Mouse (Mus musculus): Measurements from ENCODE around the gene Lrrc8d.
"Not testable (repeated sequence)": the region's sequence is repeated elsewhere in the genome, so short reads cannot be mapped to it uniquely, and the experiment has no call there.

Gene Lrrc8d

GRCm38 (mm10) chr5:105861616-105862015, 161.8 kb downstream of the Lrrc8d start:
- no peak for DNase-seq

DNA sequence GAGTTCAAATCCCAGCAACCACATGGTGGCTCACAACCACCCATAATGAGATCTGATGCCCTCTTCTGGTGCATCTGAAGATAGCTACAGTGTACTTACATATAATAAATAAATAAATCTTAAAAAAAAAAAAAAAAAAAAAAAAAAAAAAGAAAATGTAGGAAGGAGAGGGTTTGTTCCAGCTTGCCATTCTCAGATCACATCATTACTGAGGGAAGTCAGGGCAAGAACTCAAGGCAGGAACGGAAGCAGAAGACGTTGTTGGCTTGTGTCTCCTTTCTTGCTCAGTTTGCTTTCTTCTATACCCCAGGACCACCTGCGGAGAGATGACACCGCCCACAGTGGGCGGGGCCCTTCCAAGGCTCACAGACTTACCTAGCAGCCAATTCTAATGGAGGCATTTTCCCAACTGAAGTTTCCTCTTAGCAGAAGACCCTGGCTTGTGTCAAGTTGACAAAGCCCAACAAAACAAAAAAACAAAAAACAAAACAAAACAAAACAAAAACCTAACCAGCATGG, 165.4 kb downstream of the Lrrc8d start:
- not testable (repeated sequence) for DNase-seq

- DNase-seq: no peak
Measured at GRCm38 (mm10) chr5:105867427-105867826, 167.7 kb downstream of the Lrrc8d start.

DNA sequence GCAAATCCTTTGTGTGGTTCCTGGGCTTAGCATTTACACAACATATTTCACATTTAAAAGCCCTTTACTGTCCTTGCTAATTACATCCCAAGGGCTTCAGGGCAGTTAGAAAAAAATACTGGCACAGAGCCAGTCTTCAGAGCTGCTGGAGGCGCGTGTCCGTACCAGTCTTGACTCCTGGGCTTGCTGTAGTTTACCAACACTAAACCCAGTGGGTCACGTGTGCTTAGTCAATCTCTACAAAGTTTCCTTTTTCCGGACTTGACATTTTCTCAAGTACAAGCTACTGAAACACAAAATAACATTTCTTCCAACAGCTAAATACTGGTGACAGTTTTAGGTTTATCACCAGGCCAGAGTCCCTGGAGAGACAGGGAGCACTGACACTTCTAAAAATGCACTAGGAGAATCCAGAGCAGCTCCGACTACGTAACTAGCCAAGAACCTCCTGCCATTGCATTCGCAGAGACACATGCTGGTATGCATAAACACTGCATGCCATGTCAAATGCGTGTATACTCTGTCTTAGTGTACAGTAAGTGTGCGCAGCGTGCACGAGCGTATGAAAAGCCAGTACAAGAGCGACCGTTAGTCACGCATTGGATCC, 168.2 kb downstream of the Lrrc8d start:
- no peak for DNase-seq

DNA sequence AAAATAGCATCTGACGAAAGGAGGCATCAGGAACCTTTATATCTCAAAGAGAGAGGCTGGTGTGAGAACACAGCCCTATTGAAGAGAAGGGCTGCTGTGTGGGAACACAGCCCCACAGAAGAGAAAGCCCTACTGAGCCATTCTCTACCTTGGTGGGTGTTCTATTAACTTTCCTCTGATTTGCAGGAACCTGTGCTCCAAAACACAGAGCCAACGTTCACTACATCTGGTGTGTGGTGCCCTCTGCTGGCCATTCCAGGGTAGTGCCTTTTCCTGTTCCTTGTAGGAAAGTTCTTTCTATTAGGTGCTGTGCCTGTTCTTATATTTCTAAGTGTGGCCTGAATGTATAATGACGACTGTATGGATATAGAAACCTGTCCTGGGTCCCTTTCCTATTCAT, 168.8 kb downstream of the Lrrc8d start:
- DNase-seq: peak; percentile 90 to 93

DNA sequence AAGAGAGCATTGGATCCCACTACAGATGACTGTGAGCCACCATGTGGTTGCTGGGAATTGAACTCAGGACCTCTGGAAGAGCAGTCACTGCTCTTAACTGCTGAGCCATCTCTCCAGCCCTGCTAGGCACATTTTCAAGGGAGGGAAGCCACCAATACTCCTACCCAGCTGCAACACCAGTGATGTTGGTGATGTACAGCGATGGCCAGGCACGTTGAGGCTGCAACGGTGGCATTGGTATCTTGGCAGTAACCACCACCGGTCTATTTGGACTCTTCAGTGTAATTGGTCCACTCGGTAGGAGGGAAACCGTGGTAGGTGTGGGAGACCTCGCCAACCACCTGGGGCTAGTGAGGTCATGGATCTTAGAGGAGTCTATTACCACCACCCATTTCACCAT, 170.0 kb downstream of the Lrrc8d start:
- DNase-seq: no peak

- DNase-seq: no peak
Measured at GRCm38 (mm10) chr5:105871140-105871539, 171.4 kb downstream of the Lrrc8d start.

DNA sequence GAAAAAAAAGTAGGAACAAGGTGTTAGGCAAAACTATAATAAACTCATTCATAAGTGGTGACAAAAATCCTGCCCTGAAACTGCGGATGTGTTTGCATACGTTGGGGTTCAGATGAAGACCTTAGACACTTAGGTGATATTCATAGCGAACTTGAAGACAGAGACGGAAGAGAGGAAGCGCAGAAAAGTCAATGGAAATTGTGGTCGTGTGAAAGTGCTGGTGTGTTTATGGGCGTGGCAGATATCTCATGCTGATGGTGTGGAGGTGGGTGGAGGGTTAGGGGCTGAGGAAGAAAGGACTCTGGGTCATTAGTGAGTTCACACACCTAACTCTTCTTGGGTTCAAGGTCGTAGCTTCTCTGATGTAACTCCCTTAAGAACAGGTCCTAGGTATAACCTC, 172.4 kb downstream of the Lrrc8d start:
- no peak for DNase-seq

- no peak for DNase-seq
Measured at GRCm38 (mm10) chr5:105872916-105873315, 173.1 kb downstream of the Lrrc8d start.

GRCm38 (mm10) chr5:105873774-105874173, 174.0 kb downstream of the Lrrc8d start:
- no peak for DNase-seq

GRCm38 (mm10) chr5:105874476-105874875, 174.7 kb downstream of the Lrrc8d start:
- DNase-seq: no peak

DNA sequence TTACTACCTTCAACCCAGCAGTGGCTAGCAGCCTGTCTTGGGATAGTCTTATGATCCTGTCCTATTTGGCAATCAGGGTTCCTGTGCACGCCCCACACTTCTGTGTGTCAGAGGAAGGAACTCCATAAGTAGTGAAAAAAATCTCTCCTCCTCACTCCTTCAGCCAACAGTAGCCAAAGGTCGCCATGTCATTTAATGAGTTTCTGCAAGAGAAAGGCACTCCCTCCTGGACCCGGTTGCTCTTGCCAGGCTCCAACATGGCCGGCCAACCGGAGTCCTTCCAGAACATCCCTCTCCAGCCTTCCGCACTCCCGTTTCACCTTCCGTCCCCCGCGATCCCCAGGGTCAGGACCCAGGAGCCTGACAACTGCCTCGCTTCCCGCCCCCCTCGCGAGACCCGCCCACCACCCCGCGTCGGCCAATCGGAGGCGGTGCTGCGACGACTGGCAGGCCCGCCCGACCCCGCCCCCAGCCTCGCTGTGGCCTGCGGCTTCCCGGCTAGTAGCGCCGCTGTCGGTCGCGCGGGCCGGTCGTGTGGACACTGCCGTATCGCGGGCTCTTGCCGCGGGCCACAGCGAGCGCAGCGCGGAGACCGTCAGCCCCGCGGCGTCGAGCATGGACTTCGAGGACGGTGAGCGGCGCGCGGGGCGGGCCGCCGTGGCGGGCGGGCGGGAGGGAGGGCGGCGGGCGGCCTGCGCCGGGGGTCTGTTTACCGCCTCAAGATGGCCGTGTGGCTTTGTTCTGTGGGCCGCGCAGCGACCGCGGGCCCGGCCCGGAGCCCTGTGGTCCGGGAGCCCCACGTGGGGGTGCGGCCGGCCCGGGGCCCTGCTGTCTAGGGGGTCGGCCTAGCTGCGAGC, 176.5 kb downstream of the Lrrc8d start, which contains the start of gene Zfp326:
Gene Zfp326, plus strand, starts transcription at position 498 of the 857 bp plus-strand sequence.
- peak; percentile 95 for DNase-seq

DNA sequence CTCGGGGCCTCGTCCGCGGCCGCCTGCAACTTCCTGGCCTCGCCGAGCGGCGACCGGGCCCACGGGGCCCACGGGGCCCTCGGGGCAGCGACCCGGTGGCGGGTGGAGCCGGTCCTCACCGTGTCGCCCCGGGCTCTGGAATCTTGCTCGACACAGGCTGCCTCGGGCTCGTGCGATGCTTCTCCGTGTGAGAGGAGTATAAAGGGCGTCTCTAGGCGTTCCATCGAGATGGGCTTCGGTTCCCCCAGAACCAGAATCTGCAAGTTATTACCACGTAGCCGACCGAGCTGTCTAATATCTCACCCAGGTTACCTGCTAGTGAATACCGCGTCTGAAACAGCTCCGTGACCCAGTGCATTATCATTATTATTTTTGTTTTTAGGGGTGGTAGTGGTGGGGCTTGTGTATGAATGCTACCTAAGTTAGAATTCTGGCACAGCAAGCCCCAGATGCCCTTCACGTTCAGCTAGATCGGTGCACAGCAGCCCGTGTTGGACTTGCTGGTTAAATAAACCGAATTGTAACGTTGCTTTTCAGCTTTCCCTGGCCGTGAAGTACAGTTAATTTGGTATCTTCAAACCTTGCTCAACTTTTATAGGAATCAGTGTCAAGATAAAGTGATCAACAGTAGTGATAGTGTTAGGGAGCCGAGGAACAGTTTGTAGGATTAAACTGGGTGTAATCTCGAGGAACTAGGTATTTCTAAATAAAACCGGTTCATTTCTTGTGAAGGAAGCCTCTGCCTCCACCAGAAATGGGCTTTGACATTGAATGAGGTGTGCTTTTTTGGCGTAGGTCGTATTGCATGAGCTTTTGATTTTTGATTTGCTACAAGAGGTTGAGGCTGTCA, 177.4 kb downstream of the Lrrc8d start:
- peak; percentile 55 to 66 for DNase-seq

Measured in cerebellum, postnatal 14 days (tissue).